In the genomic region with DNA sequence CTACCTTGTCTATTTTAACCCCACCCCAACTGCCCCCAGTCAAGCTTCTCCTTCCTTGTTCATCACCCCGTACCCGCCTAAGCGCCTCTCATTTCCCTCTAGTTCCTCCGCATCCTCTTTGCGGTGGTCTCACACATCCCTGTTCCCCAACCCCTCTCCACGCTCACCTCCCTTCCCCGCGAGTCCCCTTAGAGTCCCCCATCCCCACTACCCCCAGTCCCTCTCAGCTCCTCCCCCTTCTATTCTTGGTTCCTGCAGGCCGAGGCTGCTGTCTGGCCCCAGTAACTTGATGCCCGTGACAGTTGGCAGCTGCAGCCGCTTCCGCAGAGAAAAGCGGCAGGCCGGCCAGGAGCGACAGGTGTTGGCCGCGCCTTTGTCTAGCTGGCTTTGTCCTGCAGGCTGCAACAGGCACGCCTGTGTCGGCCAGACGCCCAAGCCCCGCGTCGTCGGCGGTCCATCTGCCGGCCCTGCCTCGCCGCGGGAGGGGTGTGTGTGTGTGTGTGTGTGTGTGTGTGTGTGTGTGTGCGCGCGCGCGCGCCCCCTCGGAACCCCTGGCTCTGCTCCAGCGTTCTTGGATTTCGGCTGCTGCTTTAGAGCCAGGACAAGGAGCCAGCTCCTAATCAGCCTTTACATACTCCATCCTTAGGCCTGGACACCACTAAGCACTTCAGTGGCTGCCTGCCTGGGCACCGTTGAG, we compare ENCODE assay signal across 8 mouse cellular contexts. TPM values are rescaled to one million over a fixed set of nuclear protein-coding genes. Genes with fewer than 3 reads are reported as not detected.
DNase-seq lines count a peak whose midpoint lies in the region; ATAC-seq lines count a peak whose summit lies in the region.

A gene (minus strand): TSS at position 141 of the 697 bp plus-strand sequence.

- WGBS in hindbrain, embryonic 12.5 days, result under 1% methylated on average over 38 of the region's 39 CpGs

- no peaks in the 10 kb centered on the region for H3K27me3 ChIP-seq in hindbrain, embryonic 12.5 days

- DNase-seq in MEL-GATA-1-ER (ENCODE audit: extremely low read depth, low read depth), result peak; percentile 46
- DNase-seq in cerebellum, adult 18-20 months, result peak; percentile 78 to 84
- peak; percentile 68 to 76 for DNase-seq in frontal cortex, postnatal 10 days (ENCODE audit: low spot score in 2 of 2)
- peak; percentile 45 to 60 for DNase-seq in layer of hippocampus, postnatal 25 days (ENCODE audit: extremely low spot score in 1 of 2, low spot score in 1 of 2)
- DNase-seq in lung, postnatal 36 days, result peak; percentile 67
- peak; percentile 99 for DNase-seq in retina, postnatal 1 day
- DNase-seq in urinary bladder, postnatal 25 days (ENCODE audit: low spot score), result peak; percentile 41

- H3K9me3 ChIP-seq in hindbrain, embryonic 12.5 days (replicated peaks), result no peaks in the 10 kb centered on the region

- H3K9ac ChIP-seq in hindbrain, embryonic 12.5 days, result peak within 1 kb of the TSS; percentile 92

- peak within 1 kb of the TSS; percentile 92 for H3K4me2 ChIP-seq in hindbrain, embryonic 12.5 days (replicated peaks)

- peaks cover 38% of the 10 kb centered on the region for H3K4me1 ChIP-seq in hindbrain, embryonic 12.5 days

- H3K27ac ChIP-seq in hindbrain, embryonic 12.5 days, result peak within 1 kb of the TSS; percentile 97

- peaks cover 4% of the 10 kb centered on the region; the same call in 1 of the 2 replicates for H3K36me3 ChIP-seq in hindbrain, embryonic 12.5 days

- peak; percentile 70 for ATAC-seq in hindbrain, embryonic 12.5 days (ENCODE audit: low FRiP score)

- peak within 1 kb of the TSS; percentile 80 for H3K4me3 ChIP-seq in hindbrain, embryonic 12.5 days

RNA-seq across cellular contexts. Expression of the gene that starts here (rescaled TPM):
- polyA plus RNA-seq in hindbrain, embryonic 12.5 days (2016; fragmentation: Nextera tagmentation; extraction: Ambion mirVana), result 274 and 304 TPM in 2 replicates
- 10 to 100 TPM; 15.6 to 15.7 TPM for total RNA-seq in layer of hippocampus, postnatal 25 days (2021)

Comparison
In these comparisons a context has a peak if more than half of its experiments do, and no peak if none do; other contexts are left out.
1. Peak in every context shown above with its lines: DNase-seq, ATAC-seq, H3K4me3 ChIP-seq and H3K27ac ChIP-seq.
2. DNase-seq: peak in every context shown above with its lines; median percentile 99 in retina, postnatal 1 day; 81 in cerebellum, adult 18-20 months; 72 in frontal cortex, postnatal 10 days; 67 in lung, postnatal 36 days; 52 in layer of hippocampus, postnatal 25 days; 46 in MEL-GATA-1-ER; 41 in urinary bladder, postnatal 25 days.